Comparison of ENCODE assay signal across 19 mouse cellular contexts in genomic region chr5:53087452-53087851, GRCm38 (mm10). TPM values are rescaled to one million over a fixed set of nuclear protein-coding genes. Genes with fewer than 3 reads are reported as not detected.
"Had no signal": no experiment of that assay in that cellular context is flagged by ENCODE, and none has a peak within 500 bp of the region (broad histone marks: within the 10 kb centered on the region; RNA-seq: fewer than 3 reads in every experiment).

No protein-coding gene starts in this region.

- H3K36me3 ChIP-seq: neural tube, embryonic 13.5 days; neural tube, embryonic 15.5 days; stomach, embryonic 15.5 days had no signal

- H3K9ac ChIP-seq: neural tube, embryonic 13.5 days; neural tube, embryonic 15.5 days; stomach, embryonic 15.5 days had no signal

- H3K27me3 ChIP-seq: neural tube, embryonic 13.5 days; neural tube, embryonic 15.5 days had no signal

- H3K27ac ChIP-seq: neural tube, embryonic 13.5 days; neural tube, embryonic 15.5 days; stomach, embryonic 15.5 days; stomach, postnatal 0 days had no signal

- H3K4me2 ChIP-seq: neural tube, embryonic 13.5 days; neural tube, embryonic 15.5 days; stomach, embryonic 15.5 days had no signal

- DNase-seq: retina, postnatal 1 day; right cerebral cortex, adult 18-20 months; right cerebral cortex, postnatal 14 days; right cerebral cortex, postnatal 25 days; right cerebral cortex, postnatal 4 days; spleen, adult 18-20 months; thymus, adult 18-20 months; thymus, adult 2 months; thymus, postnatal 14 days; thymus, postnatal 25 days; thymus, postnatal 36 days; thymus, postnatal 4 days had no signal

- H3K9me3 ChIP-seq: neural tube, embryonic 13.5 days; neural tube, embryonic 15.5 days; stomach, embryonic 15.5 days had no signal

- H3K4me1 ChIP-seq: neural tube, embryonic 13.5 days; neural tube, embryonic 15.5 days; stomach, embryonic 15.5 days had no signal

- H3K4me3 ChIP-seq: neural tube, embryonic 13.5 days; neural tube, embryonic 15.5 days; stomach, embryonic 15.5 days had no signal

RNA-seq across cellular contexts. Expression of gene Slc34a2, which starts 49.6 kb away (rescaled TPM):
- polyA plus RNA-seq: neural tube, embryonic 14.5 days; neural tube, embryonic 15.5 days; spleen, adult 2 months; stomach, embryonic 14.5 days had no signal
